Comparison of ENCODE assay signal across 15 mouse cellular contexts in the genomic region with DNA sequence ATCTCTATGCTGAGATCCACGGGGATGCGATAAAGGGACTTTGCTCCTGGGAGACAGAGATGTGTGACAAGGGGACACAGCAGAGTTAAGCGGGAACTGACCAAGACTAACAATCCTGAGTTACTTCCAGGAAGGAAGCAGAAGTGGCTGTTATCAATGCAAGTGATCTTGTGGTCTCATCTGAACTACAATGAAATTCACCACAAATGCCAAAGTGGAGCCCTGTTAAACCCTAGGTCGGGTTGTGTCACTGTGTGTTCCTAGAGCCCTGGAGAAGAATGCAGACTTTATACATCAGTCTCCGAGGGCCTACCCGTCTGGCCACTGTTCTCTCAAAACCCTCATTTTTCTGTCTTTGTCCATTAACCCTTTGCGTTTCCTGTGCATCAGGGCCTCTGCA. TPM values are rescaled to one million over a fixed set of nuclear protein-coding genes. Genes with fewer than 3 reads are reported as not detected.
DNase-seq lines count a peak whose midpoint lies in the region; ATAC-seq and TF ChIP-seq lines count a peak whose summit lies in the region.
"Had no signal": no experiment of that assay in that cellular context is flagged by ENCODE, and none has a peak within 500 bp of the region (broad histone marks: within the 10 kb centered on the region; RNA-seq: fewer than 3 reads in every experiment).

No protein-coding gene starts in this region.

- peak; percentile 16; the same call in 1 of the 2 replicates for ATAC-seq in forebrain, embryonic 13.5 days
- ATAC-seq in midbrain, embryonic 13.5 days, result no peak
- no peak for ATAC-seq in intestine, embryonic 16.5 days

- peaks cover 53% of the 10 kb centered on the region for H3K4me1 ChIP-seq in kidney, adult 2 months (ENCODE audit: control insufficient read depth, insufficient read depth, low read length)
- peaks cover 33% of the 10 kb centered on the region for H3K4me1 ChIP-seq in forebrain, embryonic 13.5 days
- peaks cover 23% of the 10 kb centered on the region for H3K4me1 ChIP-seq in midbrain, embryonic 13.5 days (replicated peaks)
- H3K4me1 ChIP-seq in intestine, embryonic 16.5 days (ENCODE audit: control insufficient read depth, insufficient read depth, low read length), result peaks cover 11% of the 10 kb centered on the region; the same call in 1 of the 2 replicates
- H3K4me1 ChIP-seq: liver, embryonic 15.5 days had no signal

- WGBS in kidney, adult 2 months, result 42% methylated on average over 7 of the region's 7 CpGs
- WGBS in forebrain, embryonic 13.5 days, result 26% methylated on average over 7 of the region's 7 CpGs
- 42% methylated on average over 7 of the region's 7 CpGs for WGBS in midbrain, embryonic 13.5 days
- 47% methylated on average over 7 of the region's 7 CpGs for WGBS in intestine, embryonic 16.5 days

- H3K27ac ChIP-seq in kidney, adult 2 months (ENCODE audit: insufficient read depth, low read depth, low read length), result peak overlapping the region; percentile 32; the same call in 1 of the 2 replicates
- H3K27ac ChIP-seq in forebrain, embryonic 13.5 days, result peak overlapping the region; percentile 35; the same call in 1 of the 2 replicates
- peak overlapping the region; percentile 61 for H3K27ac ChIP-seq in midbrain, embryonic 13.5 days
- no peak overlapping the region for H3K27ac ChIP-seq in intestine, embryonic 16.5 days (ENCODE audit: low read length)
- H3K27ac ChIP-seq: embryonic facial prominence, embryonic 12.5 days; liver, embryonic 15.5 days had no signal

- H3K27me3 ChIP-seq in kidney, adult 2 months (replicated peaks; ENCODE audit: control insufficient read depth, insufficient read depth, low read length), result no peaks in the 10 kb centered on the region
- H3K27me3 ChIP-seq in forebrain, embryonic 13.5 days, result peaks cover 41% of the 10 kb centered on the region
- no peaks in the 10 kb centered on the region for H3K27me3 ChIP-seq in midbrain, embryonic 13.5 days
- no peaks in the 10 kb centered on the region for H3K27me3 ChIP-seq in intestine, embryonic 16.5 days (replicated peaks; ENCODE audit: control insufficient read depth, insufficient read depth, low read length)
- H3K27me3 ChIP-seq: embryonic facial prominence, embryonic 12.5 days had no signal

- H3K9ac ChIP-seq in forebrain, embryonic 13.5 days, result no peak overlapping the region
- no peak overlapping the region for H3K9ac ChIP-seq in midbrain, embryonic 13.5 days (replicated peaks)
- no peak overlapping the region for H3K9ac ChIP-seq in intestine, embryonic 16.5 days (ENCODE audit: low read depth, low read length)
- H3K9ac ChIP-seq: embryonic facial prominence, embryonic 12.5 days; liver, embryonic 15.5 days had no signal

- no peaks in the 10 kb centered on the region for H3K36me3 ChIP-seq in kidney, adult 2 months (ENCODE audit: control insufficient read depth, insufficient read depth, low read length)
- H3K36me3 ChIP-seq in forebrain, embryonic 13.5 days (ENCODE audit: poor library complexity, severe bottlenecking), result no peaks in the 10 kb centered on the region
- no peaks in the 10 kb centered on the region for H3K36me3 ChIP-seq in midbrain, embryonic 13.5 days
- H3K36me3 ChIP-seq in intestine, embryonic 16.5 days (ENCODE audit: control insufficient read depth, insufficient read depth, low read length), result no peaks in the 10 kb centered on the region
- H3K36me3 ChIP-seq: embryonic facial prominence, embryonic 12.5 days; liver, embryonic 15.5 days had no signal

- TF ChIP-seq CTCF in kidney, adult 2 months (conservative IDR thresholded peaks at IDR 0.05; ENCODE audit: insufficient read depth, insufficient read length, low read depth, low read length), result no peak

- no peaks in the 10 kb centered on the region for H3K9me3 ChIP-seq in forebrain, embryonic 13.5 days (replicated peaks)
- no peaks in the 10 kb centered on the region for H3K9me3 ChIP-seq in midbrain, embryonic 13.5 days
- H3K9me3 ChIP-seq in intestine, embryonic 16.5 days (ENCODE audit: control insufficient read depth, low read length), result no peaks in the 10 kb centered on the region
- H3K9me3 ChIP-seq: embryonic facial prominence, embryonic 12.5 days; liver, embryonic 15.5 days had no signal

- no peak overlapping the region for H3K4me3 ChIP-seq in kidney, adult 2 months (ENCODE audit: insufficient read depth, low read depth, low read length)
- H3K4me3 ChIP-seq in forebrain, embryonic 13.5 days, result no peak overlapping the region
- no peak overlapping the region for H3K4me3 ChIP-seq in midbrain, embryonic 13.5 days (replicated peaks)
- H3K4me3 ChIP-seq in intestine, embryonic 16.5 days (ENCODE audit: low read length), result no peak overlapping the region
- H3K4me3 ChIP-seq: embryonic facial prominence, embryonic 12.5 days; liver, embryonic 15.5 days had no signal

- DNase-seq in kidney, adult 2 months, result no peak
- no peak for DNase-seq in kidney, postnatal 25 days
- DNase-seq in MN1 (ENCODE audit: low spot score), result peak; percentile 35
- no peak for DNase-seq in heart, adult 18-20 months
- DNase-seq in T-cell, adult 2 months (ENCODE audit: low spot score), result no peak
- DNase-seq: adrenal gland, postnatal 25 days; cerebellum, adult 18-20 months; thymus, postnatal 25 days had no signal

- peak overlapping the region; percentile 33 for H3K4me2 ChIP-seq in forebrain, embryonic 13.5 days
- H3K4me2 ChIP-seq in midbrain, embryonic 13.5 days (replicated peaks), result 0 out of 2 replicates have a peak overlapping the region, but pooled peaks have one; percentile 8
- H3K4me2 ChIP-seq in intestine, embryonic 16.5 days (ENCODE audit: low read depth, low read length), result no peak overlapping the region
- H3K4me2 ChIP-seq: embryonic facial prominence, embryonic 12.5 days; liver, embryonic 15.5 days had no signal

- no peak for TF ChIP-seq POLR2A in kidney, adult 2 months (IDR thresholded peaks at IDR 0.05; ENCODE audit: low read depth, low read length)

RNA-seq across cellular contexts. Expression of a gene that starts 8.0 kb away (rescaled TPM):
- 55.8 and 74.0 TPM in 2 replicates for polyA plus RNA-seq in kidney, adult 2 months (2012; rRNA removed)
- not detected in 2 replicates for polyA plus RNA-seq in forebrain, embryonic 13.5 days (2015; fragmentation: Nextera tagmentation; extraction: Ambion mirVana)
- not detected in 2 replicates for polyA plus RNA-seq in midbrain, embryonic 13.5 days (2015; fragmentation: Nextera tagmentation; extraction: Ambion mirVana)
- polyA plus RNA-seq in intestine, embryonic 16.5 days (2015; fragmentation: Nextera tagmentation; extraction: Ambion mirVana), result 11.4 and 12.6 TPM in 2 replicates
- 10 to 100 TPM; 26.8 to 29.7 TPM for total RNA-seq in heart, adult 18-20 months (2021)
- total RNA-seq: adrenal gland, postnatal 25 days; megakaryocyte, adult 5-6 weeks had no signal
- polyA plus RNA-seq: spleen, adult 2 months had no signal

Comparison
In these comparisons a context has a peak if more than half of its experiments do, and no peak if none do; other contexts are left out.
1. RNA of a gene that starts 8.0 kb away (polyA plus RNA-seq): 55.8 to 74.0 TPM in kidney, adult 2 months and 11.4 to 12.6 TPM in intestine, embryonic 16.5 days; not detected in forebrain, embryonic 13.5 days and not detected in midbrain, embryonic 13.5 days; every median in the first group is over 10 times any median in the second.